Mouse (Mus musculus) urinary bladder, postnatal 36 days (tissue): ENCODE results near the gene Snapc3.

ENCODE experiments used
- DNase-seq, 2 experiments: peaks; one replicate each; pipeline ENCODE4 v3.0.0; 2022; ENCODE audit warnings: low spot score in 2 of 2, mixed read lengths in 1 of 2

Snapc3 gene

GRCm38 (mm10) chr4:83417160-83417819 is at the start of gene Snapc3:
Gene Snapc3 (plus strand): TSS chr4:83417724.
- DNase-seq: peak; percentile 93 to 97

- no peak for DNase-seq
Observed at GRCm38 (mm10) chr4:83373381-83373780, 44.1 kb upstream of the Snapc3 start.

GRCm38 (mm10) chr4:83375650-83376049 is 41.9 kb upstream of the Snapc3 start:
- DNase-seq: no peak

DNA sequence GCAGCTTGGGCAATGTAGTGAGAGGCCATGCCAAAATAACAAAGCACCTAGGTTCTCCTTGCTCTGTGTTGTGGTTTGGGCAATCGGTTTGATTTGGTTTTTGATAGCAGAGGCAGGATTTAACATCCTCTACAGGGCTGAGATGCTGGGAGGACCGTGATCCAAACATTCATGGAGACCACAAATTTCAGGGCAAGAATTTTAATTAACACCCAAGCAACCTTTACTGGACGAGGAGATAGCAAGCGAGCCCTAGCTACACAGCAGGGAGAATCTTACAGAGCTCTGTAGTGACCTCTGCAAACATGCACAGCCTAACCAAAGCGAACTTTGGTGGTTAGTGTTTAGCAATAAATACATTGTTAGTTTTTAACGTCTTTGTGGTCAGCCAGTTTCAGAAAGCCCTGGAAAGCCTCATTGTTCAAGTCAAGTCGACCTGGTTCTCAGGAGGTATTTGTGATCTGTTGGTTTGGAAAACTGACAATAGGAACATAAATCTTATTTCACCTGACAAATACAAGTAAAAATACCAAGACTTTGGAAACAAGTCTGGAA is 41.0 kb upstream of the Snapc3 start:
- DNase-seq: no peak

GRCm38 (mm10) chr4:83379036-83379435 is 38.5 kb upstream of the Snapc3 start:
- no peak for DNase-seq

DNA sequence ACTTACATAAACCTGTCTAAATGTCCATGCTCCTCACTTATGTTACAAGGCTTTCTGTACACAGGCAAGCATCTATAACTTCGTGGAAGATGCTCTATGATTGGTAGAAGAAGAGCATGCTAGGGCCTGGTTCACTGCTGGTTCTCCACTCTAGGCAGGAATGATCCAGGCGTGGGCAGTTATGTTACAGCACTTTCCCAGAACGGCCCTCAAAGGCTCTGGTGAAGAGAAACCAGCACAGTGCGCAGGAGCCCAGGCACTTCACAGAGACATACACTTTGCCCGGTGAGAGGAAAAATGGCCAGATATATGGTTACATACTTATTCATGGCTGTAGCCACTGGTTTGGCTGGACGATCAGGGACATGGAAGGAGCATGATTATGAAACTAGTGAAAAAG is 37.8 kb upstream of the Snapc3 start:
- DNase-seq: no peak

DNA sequence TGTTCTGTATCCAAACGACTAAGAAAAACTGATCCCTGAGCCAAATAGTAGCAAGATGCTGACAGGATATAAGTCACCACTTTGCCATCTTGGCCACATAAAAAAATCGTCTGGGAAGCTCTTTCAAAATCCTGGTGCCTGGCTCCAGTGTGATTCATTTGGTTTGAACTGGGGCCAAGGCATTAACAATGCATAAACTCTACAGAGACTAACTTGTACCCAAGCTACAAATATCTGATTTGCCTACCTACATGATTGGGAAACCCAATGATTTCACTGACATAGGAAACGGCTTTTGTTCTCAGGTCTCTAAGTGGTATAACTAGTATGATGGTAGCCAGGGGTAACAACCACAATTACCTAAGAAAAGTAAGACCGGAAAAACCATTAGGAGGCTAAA is 37.3 kb upstream of the Snapc3 start:
- peak in 1 of 2 experiments; percentile 17 for DNase-seq

DNA sequence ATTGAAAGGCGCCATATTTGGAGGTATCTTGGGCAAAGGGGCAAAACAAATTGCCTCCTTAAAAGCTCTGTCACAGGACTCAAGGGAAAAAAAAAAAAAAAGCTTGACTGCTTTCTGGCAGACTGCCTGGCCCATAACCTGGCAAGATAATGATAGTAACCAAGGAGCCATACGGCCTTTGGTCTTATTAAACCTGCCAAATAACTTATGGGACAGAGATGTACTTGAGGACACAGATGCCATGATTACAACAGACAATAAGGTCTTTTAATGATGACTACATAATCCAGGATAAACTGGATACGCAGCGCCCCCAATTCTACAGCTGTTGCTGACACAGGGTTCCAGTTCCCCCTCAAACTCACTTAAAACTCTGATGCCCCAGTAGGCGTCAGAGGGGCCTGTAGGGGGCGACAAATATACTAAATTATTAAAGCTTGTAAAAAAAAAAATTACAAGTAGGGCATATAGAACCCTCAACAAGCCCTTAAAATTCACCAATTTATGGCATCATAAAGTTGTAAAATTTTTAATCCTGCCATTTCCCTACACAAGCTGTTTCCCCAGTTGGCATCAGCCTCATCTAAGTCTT is 33.5 kb upstream of the Snapc3 start:
- DNase-seq: no peak

GRCm38 (mm10) chr4:83385091-83385490 is 32.4 kb upstream of the Snapc3 start:
- no peak for DNase-seq

- no peak for DNase-seq
Observed at GRCm38 (mm10) chr4:83390551-83390950, 27.0 kb upstream of the Snapc3 start.

DNA sequence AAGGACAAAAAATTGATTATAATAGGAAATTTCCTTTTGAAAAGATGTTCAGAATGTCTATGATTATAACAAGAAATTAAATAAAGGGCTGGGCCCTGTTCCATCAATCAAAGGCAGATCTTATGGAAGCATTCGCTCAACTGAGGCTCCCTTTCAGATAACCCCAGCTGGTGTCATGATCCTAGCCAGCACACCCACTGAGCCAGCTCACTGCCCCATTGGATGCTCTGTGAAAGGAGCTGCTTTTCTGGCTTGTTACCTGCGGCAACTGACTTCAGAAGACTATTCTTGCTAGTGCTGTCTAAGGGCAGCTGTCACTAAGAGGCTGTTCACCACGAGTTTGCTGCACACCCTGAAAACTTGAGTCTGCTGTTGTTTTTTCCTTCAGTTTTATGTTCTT is 25.6 kb upstream of the Snapc3 start:
- no peak for DNase-seq

GRCm38 (mm10) chr4:83393733-83394132 is 23.8 kb upstream of the Snapc3 start:
- no peak for DNase-seq

DNA sequence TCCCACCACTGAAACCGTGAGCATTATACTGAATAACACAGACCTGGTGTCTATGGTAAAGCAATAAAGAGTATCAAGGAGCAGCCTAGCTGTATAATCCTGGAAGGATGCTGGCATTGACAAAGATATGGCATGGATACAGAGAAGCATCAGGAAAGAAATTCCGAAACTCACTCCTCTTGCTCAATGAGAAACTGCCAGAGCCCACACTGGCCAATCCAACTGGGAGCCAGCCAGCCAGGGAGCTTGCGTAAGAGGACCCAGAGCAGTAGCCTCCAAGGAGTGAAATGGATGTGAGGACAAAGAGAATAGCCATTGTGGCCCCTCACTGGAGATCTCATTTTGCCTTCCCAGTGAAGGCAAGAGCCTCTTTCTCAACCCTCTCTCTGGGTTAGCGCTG is 21.2 kb upstream of the Snapc3 start:
- DNase-seq: peak; percentile 29 to 85

- DNase-seq: no peak
Observed at GRCm38 (mm10) chr4:83396996-83397770, 20.3 kb upstream of the Snapc3 start.

DNA sequence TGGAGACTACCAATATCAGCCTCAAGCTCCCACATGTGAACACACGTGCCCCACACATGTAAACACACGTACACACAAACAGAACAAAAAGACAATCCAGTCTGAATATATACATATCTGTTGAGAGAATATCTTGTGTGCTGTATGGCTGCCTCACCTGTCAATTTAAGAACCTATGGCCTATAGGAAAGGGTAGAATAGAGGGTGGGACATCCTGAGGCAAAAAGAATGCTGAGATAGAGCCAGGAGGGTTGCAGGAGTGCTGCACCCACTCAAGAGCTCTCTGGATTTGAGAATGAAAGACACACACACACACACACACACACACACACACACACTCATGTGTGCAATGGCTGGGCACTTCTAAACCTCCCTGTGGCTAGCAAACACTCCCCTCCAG is 19.0 kb upstream of the Snapc3 start:
- no peak for DNase-seq

DNA sequence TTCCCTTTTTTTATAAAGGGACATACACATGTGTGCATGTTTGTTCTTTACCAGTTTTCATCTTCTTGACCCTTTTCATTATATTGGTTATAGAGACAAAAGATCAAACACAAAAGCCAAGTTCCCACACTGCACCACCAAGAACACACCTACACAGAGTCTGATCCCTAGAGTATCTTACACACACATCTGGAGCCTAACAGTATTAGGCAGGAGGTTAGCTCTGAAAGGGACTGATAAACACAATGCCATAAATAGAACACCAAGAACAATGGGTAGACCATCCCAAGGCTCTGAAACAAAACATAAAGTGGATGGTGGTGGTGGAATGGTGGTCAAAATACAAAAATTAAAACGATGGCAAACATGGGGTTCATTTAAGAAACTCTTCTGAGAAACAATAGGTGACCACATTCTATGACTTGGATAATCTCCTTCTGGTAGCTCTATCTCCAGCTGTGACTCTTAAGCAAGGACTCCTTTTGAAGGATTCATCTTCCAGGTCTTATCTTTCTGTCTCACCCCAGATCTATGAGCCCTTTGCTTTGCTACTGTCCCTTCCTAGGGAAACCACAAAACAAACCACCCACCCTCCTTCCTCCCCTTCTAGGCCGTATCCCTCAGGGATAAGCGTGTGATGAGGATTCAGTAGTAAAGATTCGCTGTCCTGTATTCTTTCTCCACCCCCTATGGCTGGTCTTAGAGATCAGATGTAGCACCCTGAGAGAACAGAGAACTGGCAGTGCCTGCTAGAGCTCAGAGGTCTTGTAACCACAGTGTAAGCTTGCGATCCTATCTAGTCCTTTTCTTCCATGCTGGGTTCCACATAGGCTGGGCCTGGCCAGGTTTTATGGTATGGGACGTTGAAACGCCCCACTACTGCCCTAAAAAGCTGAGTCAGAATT is 16.6 kb upstream of the Snapc3 start:
- no peak for DNase-seq

DNA sequence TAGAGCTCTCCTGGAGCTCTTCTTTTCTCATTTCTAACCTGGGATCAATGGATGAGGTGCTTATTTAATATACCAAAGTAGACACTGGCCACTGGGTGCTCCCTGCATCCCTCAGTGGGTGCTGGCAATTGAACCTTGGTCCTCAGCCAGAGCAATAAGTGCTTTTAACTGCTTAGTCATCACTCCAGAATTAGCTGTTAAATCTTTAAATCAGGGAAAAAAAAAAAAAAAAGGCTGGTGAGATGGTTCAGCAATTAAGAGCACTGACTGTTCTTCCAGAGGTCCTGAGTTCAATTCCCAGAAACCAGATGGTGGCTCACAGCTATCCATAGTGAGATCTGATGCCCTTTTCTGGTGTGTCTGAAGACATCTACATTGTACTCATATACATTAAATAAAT is 15.8 kb upstream of the Snapc3 start:
- DNase-seq: no peak

DNA sequence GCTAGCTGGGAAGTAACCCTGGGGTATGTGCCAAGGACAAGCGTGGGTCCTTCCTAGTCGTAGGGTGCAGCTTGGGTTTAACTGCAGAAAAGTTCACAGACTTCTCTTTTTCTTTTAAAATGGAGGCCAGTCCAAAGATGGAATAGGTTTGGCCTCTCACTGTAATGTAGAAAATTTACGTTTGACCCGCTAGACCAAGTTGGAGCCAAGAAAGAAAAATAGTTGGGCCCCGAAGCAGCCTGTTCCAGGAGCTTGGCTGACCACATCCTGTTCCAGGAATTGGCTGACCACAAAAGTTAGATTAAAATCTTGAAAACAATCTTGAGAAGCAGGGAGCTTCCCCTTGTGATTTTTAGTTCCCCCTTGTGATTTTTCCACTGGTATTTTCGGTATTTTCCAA is 9.8 kb upstream of the Snapc3 start:
- DNase-seq: no peak

GRCm38 (mm10) chr4:83409867-83410505 is 7.5 kb upstream of the Snapc3 start:
- DNase-seq: no peak

- DNase-seq: no peak
Observed at GRCm38 (mm10) chr4:83412060-83412459, 5.5 kb upstream of the Snapc3 start.

- no peak for DNase-seq
Observed at GRCm38 (mm10) chr4:83414241-83414824, 3.2 kb upstream of the Snapc3 start.
